Mouse (Mus musculus) heart, adult 2 months (tissue): ENCODE measurements around the gene Igdcc3.

Source experiments
- CTCF ChIP-seq: fragments of 200-600 bp; IDR thresholded peaks from 2 replicates; pipeline ENCODE4 v1.8.1; 2022; ENCODE audit warnings: antibody characterized with exemption, mild to moderate bottlenecking, moderate library complexity
- EP300 ChIP-seq: fragments of 200-500 bp; IDR thresholded peaks from 2 replicates; pipeline ENCODE4 v1.6.1; 2011; ENCODE audit warnings: low read depth, low read length, control low read depth; ENCODE audit not compliant: insufficient read depth

DNA sequence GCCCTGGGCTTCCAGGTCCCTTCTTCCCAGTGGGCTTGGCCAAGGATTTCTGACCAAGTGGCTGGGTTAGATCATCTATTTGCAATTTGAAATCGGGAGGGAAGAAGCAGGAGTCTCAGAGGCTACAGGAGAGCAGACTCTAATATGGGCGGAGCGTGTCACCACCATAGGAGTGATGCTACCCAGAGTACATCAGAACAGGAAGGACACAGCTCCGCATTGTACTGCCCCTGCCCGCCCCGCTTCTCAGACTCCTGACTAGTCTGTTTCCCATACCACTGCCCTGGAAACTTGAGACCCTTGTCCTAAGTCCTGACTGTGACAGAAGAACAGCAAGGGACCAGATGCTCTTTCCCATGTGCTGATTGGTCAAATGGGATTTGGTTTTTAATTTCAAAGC is 16.6 kb downstream of the Igdcc3 start:
- no peak for TF ChIP-seq EP300
- TF ChIP-seq CTCF: no peak
